Mouse (Mus musculus) liver, embryonic 14.5 days (tissue): ENCODE data around the gene Rnaseh1.

Experiments
- CTCF ChIP-seq: IDR thresholded peaks from 2 replicates; pipeline ENCODE4 v1.5.1; 2016; ENCODE audit warnings: antibody characterized with exemption, low read depth, control low read depth
- EP300 ChIP-seq: IDR thresholded peaks from 2 replicates; pipeline ENCODE4 v1.6.1; 2016; ENCODE audit warnings: antibody characterized with exemption, low read depth

DNA sequence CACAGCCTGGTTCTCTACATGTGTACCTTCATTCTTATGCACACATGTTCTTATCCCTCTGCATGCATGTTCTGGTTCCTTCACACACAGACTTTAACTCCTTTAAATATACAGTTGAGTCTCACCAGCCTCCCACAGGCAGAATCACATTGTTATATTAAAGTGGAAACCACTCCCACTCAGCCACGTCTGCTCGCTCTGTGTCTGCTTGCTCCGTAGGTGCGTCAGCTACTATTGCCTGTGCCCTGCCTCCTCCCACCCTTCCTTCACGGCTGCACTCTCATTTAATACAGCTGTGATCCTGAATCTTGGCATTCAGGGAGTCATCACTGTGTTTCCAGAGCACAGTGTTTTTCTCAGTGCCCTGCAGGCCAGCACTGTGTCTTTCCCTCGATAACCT lies 37.0 kb upstream of the Rnaseh1 start:
- TF ChIP-seq CTCF (no peak), EP300 (no peak)
